Mouse (Mus musculus): ENCODE results near the gene Fthl17b.
A peak's percentile ranks its signal among the peaks of the same experiment; 100 is the strongest.
"Not testable (repeated sequence)": the region's sequence is repeated elsewhere in the genome, so short reads cannot be mapped to it uniquely, and the experiment has no call there.

The Fthl17b gene

DNA sequence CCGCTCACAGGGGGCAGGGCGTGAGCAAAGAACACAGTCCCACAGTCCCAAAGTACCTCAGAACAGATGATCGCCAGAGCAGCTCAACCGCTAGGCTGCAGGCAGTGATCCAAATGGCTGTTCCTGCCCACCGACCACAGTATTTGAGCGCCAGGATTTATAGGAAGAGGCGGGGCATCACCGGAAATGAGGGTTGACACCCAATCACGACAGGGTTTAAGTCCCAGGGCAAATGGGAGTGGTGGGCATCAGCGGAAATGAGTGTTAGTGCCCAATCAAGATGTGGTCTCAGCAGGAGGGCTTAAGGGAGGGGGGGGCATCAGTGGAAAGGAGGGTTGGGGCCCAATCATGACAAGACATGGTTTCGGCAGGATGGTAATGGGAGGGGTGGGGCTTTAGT lies at the start of gene Fthl17b:
Gene Fthl17b (minus strand): TSS at position 101 of the 400 bp plus-strand sequence.
- DNase-seq (ENCODE audit: low spot score in 2 of 2), result not testable (repeated sequence)

DNA sequence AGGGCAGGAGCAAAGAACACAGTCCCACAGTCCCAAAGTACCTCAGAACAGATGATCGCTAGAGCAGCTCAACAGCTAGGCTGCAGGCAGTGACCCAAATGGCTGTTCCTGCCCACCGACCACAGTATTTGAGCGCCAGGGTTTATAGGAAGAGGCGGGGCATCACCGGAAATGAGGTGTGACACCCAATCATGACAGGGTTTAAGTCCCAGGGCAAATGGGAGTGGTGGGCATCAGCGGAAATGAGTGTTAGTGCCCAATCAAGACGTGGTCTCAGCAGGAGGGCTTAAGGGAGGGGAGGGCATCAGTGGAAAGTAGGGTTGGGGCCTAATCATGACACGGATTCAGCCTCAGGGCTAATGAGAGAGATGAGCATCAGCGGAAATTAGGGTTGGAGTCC lies 23.9 kb upstream of the Fthl17b start, which contains the start of gene Fthl17d:
Gene Fthl17d (minus strand): TSS at position 101 of the 400 bp plus-strand sequence.
- DNase-seq (ENCODE audit: low spot score in 2 of 2), result not testable (repeated sequence)

DNA sequence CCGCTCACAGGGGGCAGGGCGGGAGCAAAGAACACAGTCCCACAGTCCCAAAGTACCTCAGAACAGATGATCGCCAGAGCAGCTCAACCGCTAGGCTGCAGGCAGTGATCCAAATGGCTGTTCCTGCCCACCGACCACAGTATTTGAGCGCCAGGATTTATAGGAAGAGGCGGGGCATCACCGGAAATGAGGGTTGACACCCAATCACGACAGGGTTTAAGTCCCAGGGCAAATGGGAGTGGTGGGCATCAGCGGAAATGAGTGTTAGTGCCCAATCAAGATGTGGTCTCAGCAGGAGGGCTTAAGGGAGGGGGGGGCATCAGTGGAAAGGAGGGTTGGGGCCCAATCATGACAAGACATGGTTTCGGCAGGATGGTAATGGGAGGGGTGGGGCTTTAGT lies 13.7 kb upstream of the Fthl17b start, which contains the start of gene Fthl17c:
Gene Fthl17c (minus strand): TSS at position 101 of the 400 bp plus-strand sequence.
- not testable (repeated sequence) for DNase-seq (ENCODE audit: low spot score in 2 of 2)

DNA sequence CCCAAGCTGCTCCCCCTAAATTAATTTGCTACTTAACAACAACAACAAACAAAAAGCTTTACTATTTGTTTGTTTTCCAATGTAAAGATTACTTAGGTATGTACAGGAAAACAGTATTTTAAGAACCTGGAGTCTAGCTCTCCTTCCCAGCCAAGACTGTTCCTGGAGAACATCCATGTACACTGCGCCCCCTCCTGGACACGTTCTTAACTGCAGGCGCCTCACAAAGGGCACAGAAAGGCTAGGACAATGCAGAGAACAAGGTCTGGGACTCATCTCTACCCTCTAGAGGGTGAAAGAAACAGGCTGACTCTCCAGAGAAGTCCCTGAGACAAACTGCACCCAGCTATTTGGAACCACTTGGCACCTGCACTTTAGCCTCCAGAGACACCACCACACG lies 1.8 kb upstream of the Fthl17b start:
- DNase-seq (ENCODE audit: low spot score in 2 of 2), result not testable (repeated sequence)

DNA sequence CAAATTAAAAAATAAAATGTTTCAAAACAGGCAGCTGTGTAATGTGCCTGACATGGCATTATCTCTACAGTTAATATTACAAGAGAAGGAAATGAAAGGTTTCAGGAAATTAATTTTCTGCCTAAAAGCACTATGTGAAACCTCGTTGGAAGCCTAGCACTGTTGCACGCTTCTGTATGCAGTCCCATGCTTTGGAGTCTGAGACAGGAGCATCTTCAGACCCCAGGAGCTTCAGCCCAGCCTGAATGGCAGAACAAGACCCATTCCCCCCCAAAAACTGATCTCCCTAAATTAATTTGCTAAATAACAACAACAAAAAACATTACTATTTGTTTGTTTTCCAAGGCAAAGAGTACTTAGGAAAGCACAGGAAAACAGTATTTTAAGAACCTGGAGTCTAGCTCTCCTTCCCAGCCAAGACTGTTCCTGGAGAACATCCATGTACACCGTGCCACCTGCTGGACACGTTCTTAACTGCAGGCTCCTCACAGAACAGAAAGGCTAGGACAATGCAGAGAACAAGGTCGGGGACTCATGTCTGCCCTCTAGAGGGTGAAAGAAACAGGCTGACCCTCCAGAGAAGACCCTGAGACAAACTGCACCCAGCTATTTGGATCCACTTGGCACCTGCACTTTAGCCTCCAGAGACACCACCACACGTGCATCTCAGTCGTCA lies 14.5 kb downstream of the Fthl17b start:
- peak; percentile 53 to 85 for DNase-seq (ENCODE audit: low spot score in 2 of 2)

DNA sequence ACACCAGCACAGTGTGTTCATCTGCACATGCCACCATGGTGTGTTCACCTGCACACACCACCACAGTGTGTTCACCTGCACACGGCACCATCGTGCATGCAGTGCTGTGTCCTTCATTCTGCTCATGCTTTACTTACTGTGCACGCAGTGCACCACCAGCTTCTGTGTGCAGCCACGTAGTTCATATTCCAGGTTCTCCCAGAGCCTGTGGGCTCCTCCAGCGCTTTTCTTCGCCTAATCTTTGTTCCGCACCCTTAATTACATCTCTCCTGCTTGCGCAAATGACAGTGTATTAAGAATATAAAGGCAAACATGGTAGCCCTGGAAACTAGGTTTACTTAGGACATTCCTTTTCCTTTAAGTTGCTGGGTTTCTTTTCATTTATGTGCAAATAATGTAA lies 18.7 kb downstream of the Fthl17b start:
- DNase-seq (ENCODE audit: low spot score in 2 of 2), result no peak

DNA sequence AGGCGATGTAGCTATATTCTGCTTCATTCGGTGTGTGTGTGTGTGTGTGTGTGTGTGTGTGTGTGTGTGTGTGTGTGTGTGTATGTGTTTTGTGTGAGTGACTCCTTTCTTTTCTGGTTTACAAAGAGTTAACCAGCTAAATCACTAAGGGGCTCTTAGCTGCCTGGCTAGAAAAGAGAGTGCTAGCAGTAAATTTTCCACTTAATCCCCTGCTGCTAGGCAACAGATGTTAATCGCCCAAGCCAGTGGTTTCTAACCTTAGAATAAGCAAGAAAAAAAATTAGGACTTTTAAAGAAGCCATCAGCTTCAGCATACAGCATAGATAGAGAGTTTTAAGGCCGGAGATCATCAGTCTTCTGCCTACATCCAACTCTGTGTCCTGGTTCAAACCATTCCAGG lies 35.5 kb downstream of the Fthl17b start:
- no peak for DNase-seq (ENCODE audit: low spot score in 2 of 2)

DNA sequence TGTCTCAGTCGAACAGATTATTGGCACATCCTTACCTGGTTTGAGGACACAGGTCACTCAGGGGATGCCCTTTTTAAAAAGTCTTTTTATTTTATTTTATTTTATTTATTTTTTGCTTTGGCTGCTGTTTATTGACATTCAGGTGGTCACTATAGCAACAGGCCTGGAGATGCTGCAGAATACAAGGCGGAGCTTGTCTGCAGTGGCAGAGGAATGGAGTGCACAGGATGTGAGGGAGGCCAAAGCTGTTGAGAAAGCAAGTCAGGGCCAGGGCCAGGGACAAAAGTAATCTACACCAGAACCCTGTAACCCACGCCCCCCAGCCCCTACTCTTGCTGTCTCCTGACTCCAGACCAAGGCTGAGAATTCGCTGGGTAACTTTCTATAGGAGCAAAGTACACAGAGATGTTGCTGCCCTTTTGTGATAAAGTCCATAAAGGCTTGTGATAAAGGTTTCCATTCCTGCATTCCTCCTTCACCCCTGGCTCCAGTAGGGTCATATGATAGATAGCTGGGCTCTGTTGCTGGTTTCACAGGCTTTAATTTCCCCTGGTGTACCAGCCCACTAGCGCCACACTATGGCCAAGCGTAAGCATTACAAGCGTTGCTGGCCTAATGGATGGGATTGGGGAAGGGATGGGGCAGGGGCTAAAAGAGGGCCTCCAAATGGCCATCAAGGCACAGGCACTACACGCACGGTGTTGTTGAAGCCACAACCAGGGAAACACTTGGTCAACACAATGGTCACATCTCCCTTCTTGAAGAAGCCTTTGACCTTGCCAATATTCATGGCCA lies 40.8 kb downstream of the Fthl17b start:
- DNase-seq (ENCODE audit: low spot score in 2 of 2), result no peak

DNA sequence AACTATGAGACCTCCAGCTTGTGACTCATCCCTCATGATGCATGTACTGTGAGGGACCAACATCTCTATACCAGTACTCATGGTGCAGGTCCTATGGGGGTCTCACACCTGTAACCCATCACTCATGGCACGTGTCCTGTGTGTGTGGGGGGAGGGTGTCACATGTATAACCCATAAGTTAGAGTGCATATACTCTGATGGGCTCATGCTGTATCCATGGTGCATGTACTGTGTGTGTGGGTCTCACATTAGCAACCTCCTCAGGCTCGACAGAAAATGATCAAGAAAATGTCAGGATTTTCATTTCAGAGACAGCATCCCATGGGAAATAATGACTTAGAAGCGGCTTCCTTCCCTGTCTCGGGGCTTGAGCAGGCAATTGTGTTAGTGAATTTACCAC lies 41.7 kb downstream of the Fthl17b start:
- no peak for DNase-seq (ENCODE audit: low spot score in 2 of 2)
